Mouse (Mus musculus) thymus, postnatal 14 days (tissue): Measurements from ENCODE around the gene Tapbp.
"Not testable (repeated sequence)": the region's sequence is repeated elsewhere in the genome, so short reads cannot be mapped to it uniquely, and the experiment has no call there.

ENCODE experiments used
- DNase-seq: peaks from one replicate; pipeline ENCODE4 v3.0.0; 2021

Tapbp gene

GRCm38 (mm10) chr17:33915671-33916250 is at the start of gene Tapbp, which contains the start of gene Zbtb22:
TSS of gene Tapbp (plus strand) at chr17:33915899.
TSS of gene Zbtb22 (plus strand) at chr17:33915904.
- DNase-seq = peak; percentile 95

GRCm38 (mm10) chr17:33873537-33873936 is 42.2 kb upstream of the Tapbp start, which contains the start of gene Gm7029:
TSS of gene Gm7029 (plus strand) at chr17:33873837.
- DNase-seq = not testable (repeated sequence)

- DNase-seq = peak; percentile 37
Observed at GRCm38 (mm10) chr17:33874411-33874810, 41.3 kb upstream of the Tapbp start.

GRCm38 (mm10) chr17:33875797-33876196 is 39.9 kb upstream of the Tapbp start:
- peak; percentile 21 for DNase-seq

- DNase-seq = not testable (repeated sequence)
Observed at GRCm38 (mm10) chr17:33884320-33884719, 31.4 kb upstream of the Tapbp start.

- DNase-seq = not testable (repeated sequence)
Observed at GRCm38 (mm10) chr17:33887802-33888201, 27.9 kb upstream of the Tapbp start.

GRCm38 (mm10) chr17:33888230-33888629 is 27.5 kb upstream of the Tapbp start:
- not testable (repeated sequence) for DNase-seq

GRCm38 (mm10) chr17:33889941-33890532 is 25.7 kb upstream of the Tapbp start:
- DNase-seq = peak; percentile 17

GRCm38 (mm10) chr17:33890533-33891059 is 25.1 kb upstream of the Tapbp start, which contains the start of gene Kifc1:
TSS of gene Kifc1 (minus strand) at chr17:33890661.
- DNase-seq = peak; percentile 99

- no peak for DNase-seq
Observed at GRCm38 (mm10) chr17:33891357-33891756, 24.3 kb upstream of the Tapbp start.

GRCm38 (mm10) chr17:33891892-33892291 is 23.8 kb upstream of the Tapbp start:
- not testable (repeated sequence) for DNase-seq

- DNase-seq = no peak
Observed at GRCm38 (mm10) chr17:33892429-33892828, 23.3 kb upstream of the Tapbp start.

GRCm38 (mm10) chr17:33893011-33893410 is 22.7 kb upstream of the Tapbp start:
- DNase-seq = not testable (repeated sequence)

- DNase-seq = peak; percentile 53
Observed at GRCm38 (mm10) chr17:33897114-33897794, 18.4 kb upstream of the Tapbp start.

GRCm38 (mm10) chr17:33898193-33898592 is 17.5 kb upstream of the Tapbp start:
- DNase-seq = not testable (repeated sequence)

GRCm38 (mm10) chr17:33899642-33900041 is 16.1 kb upstream of the Tapbp start:
- no peak for DNase-seq

- no peak for DNase-seq
Observed at GRCm38 (mm10) chr17:33900281-33900988, 15.3 kb upstream of the Tapbp start.

- no peak for DNase-seq
Observed at GRCm38 (mm10) chr17:33900989-33901314, 14.7 kb upstream of the Tapbp start.

- DNase-seq = no peak
Observed at GRCm38 (mm10) chr17:33901653-33902052, 14.0 kb upstream of the Tapbp start.

- DNase-seq = no peak
Observed at GRCm38 (mm10) chr17:33902079-33902478, 13.6 kb upstream of the Tapbp start.

- no peak for DNase-seq
Observed at GRCm38 (mm10) chr17:33902491-33902890, 13.2 kb upstream of the Tapbp start.

- not testable (repeated sequence) for DNase-seq
Observed at GRCm38 (mm10) chr17:33903911-33904651, 11.6 kb upstream of the Tapbp start.
